In genomic region chr11:32113118-32113826, GRCm38 (mm10) we compare ENCODE assay signal across 8 mouse cellular contexts.
DNase-seq lines count a peak whose midpoint lies in the region; ATAC-seq and TF ChIP-seq lines count a peak whose summit lies in the region.

No protein-coding gene starts in this region.

- intact Hi-C loops in left cerebral cortex, postnatal 36 days (cut with DNase I) = loop anchor here (5.0 kb wide), 1 partner anchor 44 kb away; no protein-coding TSS in a partner anchor
- intact Hi-C loops in heart, postnatal 25 days (cut with DNase I) = no loop called here
- intact Hi-C loops in heart, postnatal 10 days (cut with DNase I) = no loop called here

- peak; percentile 90 for ATAC-seq in hindbrain, postnatal 0 days
- no peak for ATAC-seq in heart, embryonic 12.5 days (ENCODE audit: insufficient number of reproducible peaks, low FRiP score)

- no peaks in the 10 kb centered on the region for H3K9me3 ChIP-seq in hindbrain, postnatal 0 days (ENCODE audit: low read length)
- H3K9me3 ChIP-seq in heart, embryonic 12.5 days (replicated peaks) = peaks cover 13% of the 10 kb centered on the region

- no peaks in the 10 kb centered on the region for H3K27me3 ChIP-seq in hindbrain, postnatal 0 days (ENCODE audit: insufficient read depth, low read length)
- H3K27me3 ChIP-seq in heart, embryonic 12.5 days (replicated peaks) = 0 out of 2 replicates have a peak, but pooled peaks cover 9% of the 10 kb centered on the region

- no peak overlapping the region for H3K4me2 ChIP-seq in hindbrain, postnatal 0 days (ENCODE audit: low read depth, low read length)
- no peak overlapping the region for H3K4me2 ChIP-seq in heart, embryonic 12.5 days

- 0 out of 2 replicates have a peak overlapping the region, but pooled peaks have one; percentile 15 for H3K9ac ChIP-seq in hindbrain, postnatal 0 days (replicated peaks; ENCODE audit: low read length)
- H3K9ac ChIP-seq in heart, embryonic 12.5 days = no peak overlapping the region

- no peaks in the 10 kb centered on the region for H3K36me3 ChIP-seq in hindbrain, postnatal 0 days (ENCODE audit: insufficient read depth, low read length)
- no peaks in the 10 kb centered on the region for H3K36me3 ChIP-seq in heart, embryonic 12.5 days

- peak overlapping the region; percentile 78 for H3K27ac ChIP-seq in hindbrain, postnatal 0 days
- no peak overlapping the region for H3K27ac ChIP-seq in heart, embryonic 12.5 days (ENCODE audit: poor library complexity, severe bottlenecking)

- H3K4me1 ChIP-seq in hindbrain, postnatal 0 days (ENCODE audit: insufficient read depth, low read length) = peaks cover 15% of the 10 kb centered on the region
- H3K4me1 ChIP-seq in heart, embryonic 12.5 days (replicated peaks) = peaks cover under 1% of the 10 kb centered on the region; the same call in 1 of the 2 replicates

- no peak for TF ChIP-seq CTCF in hindbrain, postnatal 0 days (IDR thresholded peaks at IDR 0.05; ENCODE audit: low read depth)

- peak; percentile 81 for DNase-seq in left cerebral cortex, adult 11 months (ENCODE audit: low spot score)
- DNase-seq in left cerebral cortex, postnatal 36 days (ENCODE audit: low spot score in 2 of 2) = no peak
- DNase-seq in embryo, embryonic 11 days = peak; percentile 89
- DNase-seq in hindbrain, postnatal 0 days (ENCODE audit: low spot score) = peak; percentile 90
- peak; percentile 55 for DNase-seq in neural tube, embryonic 10.5 days (ENCODE audit: extremely low spot score, low spot score)
- DNase-seq in heart, postnatal 25 days (ENCODE audit: low spot score) = no peak
- no peak for DNase-seq in heart, postnatal 10 days

- WGBS in hindbrain, postnatal 0 days = 8% methylated on average over 2 of the region's 2 CpGs
- WGBS in heart, embryonic 12.5 days = 37% methylated on average over 2 of the region's 2 CpGs

- no peak overlapping the region for H3K4me3 ChIP-seq in hindbrain, postnatal 0 days (ENCODE audit: low read length)
- H3K4me3 ChIP-seq in heart, embryonic 12.5 days = no peak overlapping the region

Comparison
In these comparisons a context has a peak if more than half of its experiments do, and no peak if none do; other contexts are left out.
1. DNase-seq: peak in left cerebral cortex, adult 11 months (single experiment), embryo, embryonic 11 days (single experiment), hindbrain, postnatal 0 days (single experiment) and neural tube, embryonic 10.5 days (single experiment); none in left cerebral cortex, postnatal 36 days (0 of 2), heart, postnatal 25 days (single experiment) and heart, postnatal 10 days (0 of 2).